Mouse (Mus musculus) midbrain, embryonic 15.5 days (tissue): Measurements from ENCODE around the gene Slamf9. TPM values are rescaled to one million over a fixed set of nuclear protein-coding genes. Genes with fewer than 3 reads are reported as not detected.

Experiments used
- ATAC-seq: fragments of 200-750 bp; cut with Nextera tagmentation; replicated peaks from 2 replicates; pipeline ENCODE4 v1.8.0; 2017; ENCODE audit warnings: moderate TSS enrichment
- H3K27ac ChIP-seq: fragments of 300-500 bp; sonication (generic); 2 replicates; pipeline ENCODE4 v1.5.1; 2015; ENCODE audit warnings: mild to moderate bottlenecking, inconsistent platforms
- H3K27me3 ChIP-seq: fragments of 300-500 bp; sonication (generic); replicated peaks from 2 replicates; pipeline ENCODE4 v1.6.1; 2015; ENCODE audit warnings: inconsistent platforms
- H3K36me3 ChIP-seq: fragments of 300-500 bp; sonication (generic); replicated peaks from 2 replicates; pipeline ENCODE4 v1.6.1; 2015; ENCODE audit warnings: inconsistent platforms
- H3K4me1 ChIP-seq: fragments of 300-500 bp; sonication (generic); 2 replicates; pipeline ENCODE4 v1.6.1; 2015; ENCODE audit warnings: inconsistent platforms
- H3K4me2 ChIP-seq: fragments of 300-500 bp; sonication (generic); 2 replicates; pipeline ENCODE4 v1.6.1; 2015; ENCODE audit warnings: inconsistent platforms, mild to moderate bottlenecking, moderate library complexity
- H3K4me3 ChIP-seq: fragments of 300-500 bp; sonication (generic); 2 replicates; pipeline ENCODE4 v1.5.1; 2015; ENCODE audit warnings: mild to moderate bottlenecking, inconsistent platforms
- H3K9ac ChIP-seq: fragments of 300-500 bp; sonication (generic); 2 replicates; pipeline ENCODE4 v1.6.1; 2015; ENCODE audit warnings: mild to moderate bottlenecking, inconsistent platforms
- H3K9me3 ChIP-seq: fragments of 300-500 bp; sonication (generic); 2 replicates; pipeline ENCODE4 v1.6.1; 2016; ENCODE audit warnings: inconsistent platforms
- WGBS: fragments of 180-500 bp; shearing (Covaris S2); methylation state at CpG from one replicate; pipeline ENCODE4 v1.1.7; 2015; ENCODE audit warnings: mixed read lengths; 5-methylcytosine and 5-hydroxymethylcytosine counted together
- polyA plus RNA-seq: library from polyadenylated mRNA; unstranded; fragments of >200 nt; fragmentation: Nextera tagmentation; extraction: Ambion mirVana; gene quantifications from 2 replicates; pipeline ENCODE4 v1.2.1, GENCODE M21; 2015

The Slamf9 gene
- polyA plus RNA-seq, 1 experiment from 2014 or later, result 0.13 TPM

GRCm38 (mm10) chr1:172484236-172484635 lies 9.1 kb downstream of the Slamf9 start:
- H3K9ac ChIP-seq, result peak overlapping the region; percentile 65
- H3K4me2 ChIP-seq, result peak overlapping the region; percentile 76
- peaks cover 60% of the 10 kb centered on the region for H3K4me1 ChIP-seq
- WGBS, result 21% methylated on average over 11 of the region's 11 CpGs
- H3K27me3 ChIP-seq, result 0 out of 2 replicates have a peak, but pooled peaks cover 4% of the 10 kb centered on the region
- H3K4me3 ChIP-seq, result peak overlapping the region; percentile 67
- no peak for ATAC-seq
- no peak overlapping the region for H3K27ac ChIP-seq
- H3K36me3 ChIP-seq, result no peaks in the 10 kb centered on the region
- no peaks in the 10 kb centered on the region for H3K9me3 ChIP-seq

- peak overlapping the region; percentile 76 for H3K4me2 ChIP-seq
- H3K4me3 ChIP-seq, result peak overlapping the region; percentile 67
- H3K9ac ChIP-seq, result peak overlapping the region; percentile 65
- no peaks in the 10 kb centered on the region for H3K9me3 ChIP-seq
- 32% methylated on average over 13 of the region's 13 CpGs for WGBS
- ATAC-seq, result no peak
- no peaks in the 10 kb centered on the region for H3K36me3 ChIP-seq
- H3K27ac ChIP-seq, result no peak overlapping the region
- peaks cover 60% of the 10 kb centered on the region for H3K4me1 ChIP-seq
- 0 out of 2 replicates have a peak, but pooled peaks cover 4% of the 10 kb centered on the region for H3K27me3 ChIP-seq
These were observed 9.5 kb downstream of the Slamf9 start for GRCm38 (mm10) chr1:172484671-172485070.

- H3K4me1 ChIP-seq, result peaks cover 66% of the 10 kb centered on the region
- ATAC-seq, result no peak
These were observed 10.7 kb downstream of the Slamf9 start for GRCm38 (mm10) chr1:172485821-172486220.

GRCm38 (mm10) chr1:172486236-172486635 lies 11.1 kb downstream of the Slamf9 start:
- H3K4me1 ChIP-seq, result peaks cover 62% of the 10 kb centered on the region
- no peaks in the 10 kb centered on the region for H3K9me3 ChIP-seq
- H3K4me2 ChIP-seq, result peak overlapping the region; percentile 76
- H3K9ac ChIP-seq, result peak overlapping the region; percentile 30
- H3K27ac ChIP-seq, result peak overlapping the region; percentile 54
- peak overlapping the region; percentile 67 for H3K4me3 ChIP-seq
- no peaks in the 10 kb centered on the region for H3K36me3 ChIP-seq
- ATAC-seq, result no peak
- no peaks in the 10 kb centered on the region for H3K27me3 ChIP-seq
- 3% methylated on average over 4 of the region's 4 CpGs for WGBS

More at GRCm38 (mm10) chr1:172485821-172486220, 10.7 kb downstream of the Slamf9 start:
- Histone ChIP-seq H3K4me3 (peak overlapping the region; percentile 67), H3K27me3 (0 out of 2 replicates have a peak, but pooled peaks cover under 1% of the 10 kb centered on the region), H3K27ac (peak overlapping the region; percentile 54), H3K36me3 (no peaks in the 10 kb centered on the region), H3K9ac (peak overlapping the region; percentile 30; the same call in 1 of the 2 replicates), H3K4me2 (peak overlapping the region; percentile 76), H3K9me3 (no peaks in the 10 kb centered on the region)
- 10% methylated on average over 6 of the region's 6 CpGs for WGBS

- no peaks in the 10 kb centered on the region for H3K27me3 ChIP-seq
- H3K4me3 ChIP-seq, result peak overlapping the region; percentile 67
- H3K4me2 ChIP-seq, result peak overlapping the region; percentile 76
- peak overlapping the region; percentile 54; the same call in 1 of the 2 replicates for H3K27ac ChIP-seq
- H3K9ac ChIP-seq, result peak overlapping the region; percentile 30
- ATAC-seq, result no peak
- WGBS, result 23% methylated on average over 5 of the region's 5 CpGs
- peaks cover 61% of the 10 kb centered on the region for H3K4me1 ChIP-seq
- no peaks in the 10 kb centered on the region for H3K36me3 ChIP-seq
- H3K9me3 ChIP-seq, result no peaks in the 10 kb centered on the region
These were observed 11.5 kb downstream of the Slamf9 start for GRCm38 (mm10) chr1:172486651-172487050.

- no peak overlapping the region for H3K27ac ChIP-seq
- no peak overlapping the region for H3K4me3 ChIP-seq
- WGBS, result 74% methylated on average over 4 of the region's 4 CpGs
- H3K9me3 ChIP-seq, result no peaks in the 10 kb centered on the region
- peaks cover 59% of the 10 kb centered on the region for H3K4me1 ChIP-seq
- no peaks in the 10 kb centered on the region for H3K27me3 ChIP-seq
- no peak overlapping the region for H3K9ac ChIP-seq
- peaks cover 4% of the 10 kb centered on the region for H3K36me3 ChIP-seq
- no peak for ATAC-seq
- H3K4me2 ChIP-seq, result peak overlapping the region; percentile 76; the same call in 1 of the 2 replicates
These were observed 12.7 kb downstream of the Slamf9 start for GRCm38 (mm10) chr1:172487859-172488258.

- no peak overlapping the region for H3K9ac ChIP-seq
- no peaks in the 10 kb centered on the region for H3K9me3 ChIP-seq
- ATAC-seq, result no peak
- 82% methylated on average over 7 of the region's 7 CpGs for WGBS
- H3K4me1 ChIP-seq, result peaks cover 49% of the 10 kb centered on the region
- H3K4me3 ChIP-seq, result no peak overlapping the region
- H3K36me3 ChIP-seq, result peaks cover 7% of the 10 kb centered on the region
- no peaks in the 10 kb centered on the region for H3K27me3 ChIP-seq
- H3K27ac ChIP-seq, result no peak overlapping the region
- H3K4me2 ChIP-seq, result no peak overlapping the region
These were observed 13.7 kb downstream of the Slamf9 start for GRCm38 (mm10) chr1:172488831-172489230.

GRCm38 (mm10) chr1:172489585-172490250 lies 14.6 kb downstream of the Slamf9 start:
- Histone ChIP-seq H3K4me1 (peaks cover 40% of the 10 kb centered on the region), H3K4me2 (peak overlapping the region; percentile 38), H3K9ac (no peak overlapping the region), H3K27ac (no peak overlapping the region), H3K27me3 (no peaks in the 10 kb centered on the region), H3K36me3 (peaks cover 12% of the 10 kb centered on the region), H3K4me3 (peak overlapping the region; percentile 13; the same call in 1 of the 2 replicates), H3K9me3 (no peaks in the 10 kb centered on the region)
- ATAC-seq, result peak; percentile 34
- 57% methylated on average over 12 of the region's 12 CpGs for WGBS

- H3K36me3 ChIP-seq, result peaks cover 12% of the 10 kb centered on the region
- ATAC-seq, result peak; percentile 32
- H3K9me3 ChIP-seq, result no peaks in the 10 kb centered on the region
- H3K27me3 ChIP-seq, result no peaks in the 10 kb centered on the region
- H3K4me2 ChIP-seq, result peak overlapping the region; percentile 38
- H3K27ac ChIP-seq, result no peak overlapping the region
- WGBS, result 11% methylated on average over 10 of the region's 10 CpGs
- H3K9ac ChIP-seq, result no peak overlapping the region; the same call in 1 of the 2 replicates
- peaks cover 35% of the 10 kb centered on the region for H3K4me1 ChIP-seq
- peak overlapping the region; percentile 13; the same call in 1 of the 2 replicates for H3K4me3 ChIP-seq
These were observed 15.1 kb downstream of the Slamf9 start for GRCm38 (mm10) chr1:172490261-172490661.

- Histone ChIP-seq H3K4me1 (peaks cover 17% of the 10 kb centered on the region), H3K4me3 (no peak overlapping the region), H3K27me3 (no peaks in the 10 kb centered on the region), H3K9ac (no peak overlapping the region), H3K4me2 (no peak overlapping the region), H3K9me3 (no peaks in the 10 kb centered on the region), H3K36me3 (peaks cover 16% of the 10 kb centered on the region), H3K27ac (no peak overlapping the region)
- ATAC-seq, result no peak
- WGBS, result 96% methylated on average over 8 of the region's 8 CpGs
These were observed 16.9 kb downstream of the Slamf9 start for GRCm38 (mm10) chr1:172492047-172492446.

GRCm38 (mm10) chr1:172493516-172493915 lies 18.4 kb downstream of the Slamf9 start:
- Histone ChIP-seq H3K4me2 (no peak overlapping the region), H3K9me3 (no peaks in the 10 kb centered on the region), H3K4me3 (no peak overlapping the region), H3K27me3 (no peaks in the 10 kb centered on the region), H3K4me1 (peaks cover 6% of the 10 kb centered on the region), H3K36me3 (peaks cover 23% of the 10 kb centered on the region), H3K9ac (no peak overlapping the region), H3K27ac (no peak overlapping the region)
- 68% methylated on average over 6 of the region's 6 CpGs for WGBS
- ATAC-seq, result no peak

GRCm38 (mm10) chr1:172496030-172496429 lies 20.9 kb downstream of the Slamf9 start:
- 83% methylated on average over 17 of the region's 17 CpGs for WGBS
- Histone ChIP-seq H3K27ac (no peak overlapping the region), H3K4me2 (no peak overlapping the region), H3K36me3 (peaks cover 23% of the 10 kb centered on the region), H3K4me3 (no peak overlapping the region), H3K9ac (no peak overlapping the region), H3K4me1 (peaks cover 15% of the 10 kb centered on the region), H3K9me3 (no peaks in the 10 kb centered on the region), H3K27me3 (peaks cover 21% of the 10 kb centered on the region)
- ATAC-seq, result no peak

GRCm38 (mm10) chr1:172497428-172497827 lies 22.3 kb downstream of the Slamf9 start:
- Histone ChIP-seq H3K4me3 (no peak overlapping the region), H3K4me2 (no peak overlapping the region), H3K27ac (no peak overlapping the region), H3K9ac (no peak overlapping the region), H3K4me1 (peaks cover 18% of the 10 kb centered on the region), H3K36me3 (peaks cover 19% of the 10 kb centered on the region), H3K9me3 (no peaks in the 10 kb centered on the region), H3K27me3 (peaks cover 31% of the 10 kb centered on the region)
- ATAC-seq, result no peak
- 84% methylated on average over 10 of the region's 10 CpGs for WGBS
